Mouse (Mus musculus): Measurements from ENCODE around the gene Klhl30. TPM values are rescaled to one million over a fixed set of nuclear protein-coding genes. Genes with fewer than 3 reads are reported as not detected.

Klhl30 gene
- 0.35 and 0.40 TPM in 2 replicates for polyA plus RNA-seq (2015; fragmentation: Nextera tagmentation; extraction: Ambion mirVana)

GRCm38 (mm10) chr1:91350841-91351240 is at the start of gene Klhl30:
Gene Klhl30, plus strand, starts transcription at chr1:91351016.

DNA sequence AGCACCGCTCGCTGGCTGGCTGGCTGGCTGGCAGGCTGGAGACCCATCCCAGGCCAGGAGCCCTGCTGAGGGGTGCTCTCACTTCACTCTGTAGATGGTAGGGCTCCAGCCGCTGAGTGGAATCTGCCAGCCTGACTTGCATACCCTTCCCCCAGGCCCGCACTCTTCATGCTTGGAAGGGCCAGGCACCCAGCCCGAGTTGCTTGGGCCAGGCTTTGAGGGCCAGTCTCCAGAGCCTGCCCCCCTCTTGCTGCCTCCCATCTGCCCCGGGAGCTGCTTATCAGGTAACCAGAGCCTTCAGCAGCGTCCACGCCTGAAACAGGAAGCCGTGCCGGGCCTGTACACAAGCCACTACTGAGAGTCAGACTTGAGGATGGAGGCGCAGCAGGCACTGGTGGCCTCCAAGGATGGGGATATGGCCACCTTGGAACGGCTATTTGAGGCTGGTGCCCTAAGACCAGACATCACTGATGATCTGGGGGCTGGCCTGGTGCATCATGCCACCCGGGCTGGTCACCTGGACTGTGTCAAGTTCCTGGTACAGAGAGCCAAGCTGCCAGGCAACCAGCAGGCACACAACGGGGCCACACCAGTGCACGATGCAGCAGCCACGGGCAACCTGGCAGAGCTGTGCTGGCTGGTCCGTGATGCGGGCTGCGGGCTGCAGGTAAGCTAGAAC is 28.9 kb upstream of the Klhl30 start, which contains the start of gene Espnl:
Gene Espnl (plus strand): TSS at position 316 of the 679 bp plus-strand sequence.

GRCm38 (mm10) chr1:91366215-91367108 is 15.6 kb downstream of the Klhl30 start, which contains the start of gene Erfe:
Gene Erfe, plus strand, starts transcription at chr1:91366430.

GRCm38 (mm10) chr1:91398260-91399062 is 47.6 kb downstream of the Klhl30 start, which contains the start of gene Ilkap:
Gene Ilkap, minus strand, starts transcription at chr1:91398815.

Other genes starting within 250 kb of the Klhl30 start
- gene Rbm44, start 205.9 kb upstream of the Klhl30 start, polyA plus RNA-seq (2015; fragmentation: Nextera tagmentation; extraction: Ambion mirVana) = 0.07 and 0.79 TPM in 2 replicates
- 7.6 and 10.1 TPM in 2 replicates for gene Ramp1, start 171.2 kb upstream of the Klhl30 start, polyA plus RNA-seq (2015; fragmentation: Nextera tagmentation; extraction: Ambion mirVana)
- gene Ube2f, start 100.7 kb upstream of the Klhl30 start, polyA plus RNA-seq (2015; fragmentation: Nextera tagmentation; extraction: Ambion mirVana) = 58.8 and 72.1 TPM in 2 replicates
- 10.9 and 11.2 TPM in 2 replicates for gene Scly, start 52.7 kb upstream of the Klhl30 start, polyA plus RNA-seq (2015; fragmentation: Nextera tagmentation; extraction: Ambion mirVana)
- 0.05 TPM in 1 of 2 replicates, not detected in the other for gene Espnl, start 28.9 kb upstream of the Klhl30 start, polyA plus RNA-seq (2015; fragmentation: Nextera tagmentation; extraction: Ambion mirVana)
- 0.71 and 0.85 TPM in 2 replicates for gene Erfe, start 15.4 kb downstream of the Klhl30 start, polyA plus RNA-seq (2015; fragmentation: Nextera tagmentation; extraction: Ambion mirVana)
- 71.1 and 78.4 TPM in 2 replicates for gene Ilkap, start 47.8 kb downstream of the Klhl30 start, polyA plus RNA-seq (2015; fragmentation: Nextera tagmentation; extraction: Ambion mirVana)
- 23.8 and 24.1 TPM in 2 replicates for gene Hes6, start 63.0 kb downstream of the Klhl30 start, polyA plus RNA-seq (2015; fragmentation: Nextera tagmentation; extraction: Ambion mirVana)
- 2.4 and 2.8 TPM in 2 replicates for gene Per2, start 108.3 kb downstream of the Klhl30 start, polyA plus RNA-seq (2015; fragmentation: Nextera tagmentation; extraction: Ambion mirVana)
- 4.1 and 5.1 TPM in 2 replicates for gene Traf3ip1, start 143.6 kb downstream of the Klhl30 start, polyA plus RNA-seq (2015; fragmentation: Nextera tagmentation; extraction: Ambion mirVana)
- gene Asb1, start 189.5 kb downstream of the Klhl30 start, polyA plus RNA-seq (2015; fragmentation: Nextera tagmentation; extraction: Ambion mirVana) = 4.0 and 4.7 TPM in 2 replicates